Mouse (Mus musculus) midbrain, embryonic 16.5 days (tissue): Measurements from ENCODE around the gene Arhgap22. TPM values are rescaled to one million over a fixed set of nuclear protein-coding genes. Genes with fewer than 3 reads are reported as not detected.
A peak's percentile ranks its signal among the peaks of the same experiment; 100 is the strongest.

Experiments
- ATAC-seq: fragments of 200-750 bp; cut with Nextera tagmentation; 2 replicates; pipeline ENCODE4 v1.8.0; 2017; ENCODE audit warnings: moderate TSS enrichment
- H3K27ac ChIP-seq: fragments of 300-500 bp; sonication (generic); 2 replicates; pipeline ENCODE4 v1.5.1; 2014; ENCODE audit warnings: mild to moderate bottlenecking, low read length, mixed read lengths
- H3K27me3 ChIP-seq: fragments of 300-500 bp; sonication (generic); 2 replicates; pipeline ENCODE4 v1.6.1; 2014; ENCODE audit warnings: low read depth, low read length, mixed read lengths; ENCODE audit not compliant: control insufficient read depth, insufficient read depth
- H3K36me3 ChIP-seq: fragments of 300-500 bp; sonication (generic); 2 replicates; pipeline ENCODE4 v1.6.1; 2014; ENCODE audit warnings: mild to moderate bottlenecking, low read length, moderate library complexity, mixed read lengths; ENCODE audit not compliant: control insufficient read depth, insufficient read depth
- H3K4me1 ChIP-seq: fragments of 300-500 bp; sonication (generic); 2 replicates; pipeline ENCODE4 v1.6.1; 2014; ENCODE audit warnings: mild to moderate bottlenecking, low read length, mixed read lengths; ENCODE audit not compliant: control insufficient read depth, insufficient read depth
- H3K4me2 ChIP-seq: fragments of 300-500 bp; sonication (generic); 2 replicates; pipeline ENCODE4 v1.6.1; 2014; ENCODE audit warnings: mild to moderate bottlenecking, low read length, mixed read lengths
- H3K4me3 ChIP-seq: fragments of 300-500 bp; sonication (generic); 2 replicates; pipeline ENCODE4 v1.5.1; 2014; ENCODE audit warnings: low read depth, mild to moderate bottlenecking, low read length, moderate library complexity, mixed read lengths
- H3K9ac ChIP-seq: fragments of 300-500 bp; sonication (generic); 2 replicates; pipeline ENCODE4 v1.6.1; 2014; ENCODE audit warnings: low read depth, low read length, mixed read lengths
- H3K9me3 ChIP-seq: fragments of 300-500 bp; sonication (generic); replicated peaks from 2 replicates; pipeline ENCODE4 v1.6.1; 2014; ENCODE audit warnings: mild to moderate bottlenecking, low read length, mixed read lengths; ENCODE audit not compliant: control insufficient read depth, poor library complexity, severe bottlenecking
- WGBS: fragments of 180-500 bp; shearing (Covaris S2); extraction: QIAGEN DNeasy Blood & Tissue Kit; methylation state at CpG from one replicate; pipeline ENCODE4 v1.1.7; 2014; 5-methylcytosine and 5-hydroxymethylcytosine counted together
- polyA plus RNA-seq: library from polyadenylated mRNA; unstranded; fragments of >200 nt; fragmentation: Nextera tagmentation; extraction: Ambion mirVana; gene quantifications from 2 replicates; pipeline ENCODE4 v1.2.1, GENCODE M21; 2015

The Arhgap22 gene
- polyA plus RNA-seq, 1 experiment from 2014 or later, result 2.6 TPM

DNA sequence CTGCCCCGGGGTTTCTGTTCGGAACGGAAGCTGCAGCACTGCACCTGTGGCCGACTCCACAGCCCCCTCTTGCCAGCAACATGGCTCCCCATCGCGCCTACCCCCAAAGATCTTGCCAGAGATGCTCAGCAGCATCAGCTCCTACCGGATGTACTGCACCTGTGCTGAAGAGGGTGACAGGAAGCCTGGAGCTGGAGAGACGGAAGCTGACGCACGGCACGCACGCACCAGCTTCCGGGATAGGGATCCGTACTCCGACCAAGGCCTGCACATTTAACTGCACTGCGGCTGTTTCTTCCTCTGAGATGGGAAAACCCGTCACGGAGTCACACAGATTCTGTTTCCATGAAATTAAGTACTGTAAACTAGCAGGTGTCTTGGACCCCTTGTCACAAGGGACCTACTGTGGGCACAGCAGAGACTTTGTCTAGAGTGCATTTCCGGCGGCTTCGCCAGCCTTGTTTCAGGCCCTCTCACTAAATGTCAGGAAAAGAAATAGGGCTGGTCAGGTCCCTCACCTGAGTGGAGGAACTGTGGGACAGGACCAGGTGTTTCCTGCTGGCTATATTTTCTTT, 23.9 kb upstream of the Arhgap22 start:
- 93% methylated on average over 21 of the region's 21 CpGs for WGBS
- Histone ChIP-seq H3K27me3 (no peaks in the 10 kb centered on the region), H3K36me3 (no peaks in the 10 kb centered on the region), H3K9me3 (no peaks in the 10 kb centered on the region), H3K4me2 (no peak overlapping the region), H3K4me1 (no peaks in the 10 kb centered on the region), H3K9ac (no peak overlapping the region), H3K4me3 (no peak overlapping the region), H3K27ac (no peak overlapping the region)
- no peak for ATAC-seq

DNA sequence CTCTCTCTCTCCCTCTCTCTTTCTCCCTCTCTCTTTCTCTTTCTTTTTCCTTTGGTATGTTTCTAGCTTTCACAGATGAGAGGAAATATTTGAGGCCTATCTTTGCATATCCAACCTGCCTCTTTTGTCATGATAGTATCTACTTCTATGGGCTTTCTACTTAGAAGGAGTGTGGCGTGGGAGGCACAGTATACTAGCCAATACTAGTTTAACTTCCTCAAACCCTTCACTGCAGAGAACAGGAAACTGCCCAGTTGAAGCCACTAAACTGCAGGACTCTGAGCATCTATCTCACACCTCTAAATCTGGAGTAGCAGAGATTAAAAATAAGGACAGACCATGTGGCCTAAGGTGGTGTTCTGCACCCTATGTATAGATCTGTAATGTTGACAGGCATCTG, 23.2 kb upstream of the Arhgap22 start:
- no peak overlapping the region for H3K4me3 ChIP-seq
- H3K36me3 ChIP-seq, result no peaks in the 10 kb centered on the region
- no peaks in the 10 kb centered on the region for H3K4me1 ChIP-seq
- ATAC-seq, result no peak
- no peak overlapping the region for H3K9ac ChIP-seq
- no peak overlapping the region for H3K27ac ChIP-seq
- H3K27me3 ChIP-seq, result no peaks in the 10 kb centered on the region
- no peak overlapping the region for H3K4me2 ChIP-seq
- 90% methylated on average over 1 of the region's 1 CpGs for WGBS
- no peaks in the 10 kb centered on the region for H3K9me3 ChIP-seq

DNA sequence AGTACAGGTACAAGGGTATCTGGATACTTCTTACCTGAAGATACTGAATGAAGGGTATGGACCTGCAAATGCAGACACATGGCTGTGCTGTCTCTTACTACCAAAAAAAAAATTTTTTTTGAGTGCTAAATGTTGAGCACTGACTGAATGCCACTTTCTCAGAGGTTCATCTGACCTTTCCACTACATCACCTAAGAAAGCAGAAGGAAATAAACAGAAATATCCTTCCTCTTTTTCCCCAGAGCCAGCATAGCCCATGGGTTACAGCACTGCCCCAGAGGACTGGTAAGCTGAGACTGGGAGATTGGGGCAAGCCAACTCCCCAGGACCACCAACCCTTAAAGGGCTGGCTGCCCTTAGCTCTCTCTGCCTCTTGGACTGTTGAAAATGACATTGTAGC, 20.1 kb upstream of the Arhgap22 start:
- H3K36me3 ChIP-seq, result no peaks in the 10 kb centered on the region
- no peak overlapping the region for H3K4me2 ChIP-seq
- H3K4me1 ChIP-seq, result no peaks in the 10 kb centered on the region
- H3K27me3 ChIP-seq, result no peaks in the 10 kb centered on the region
- no peak for ATAC-seq
- no peak overlapping the region for H3K27ac ChIP-seq
- no peak overlapping the region for H3K9ac ChIP-seq
- no peak overlapping the region for H3K4me3 ChIP-seq
- no peaks in the 10 kb centered on the region for H3K9me3 ChIP-seq

DNA sequence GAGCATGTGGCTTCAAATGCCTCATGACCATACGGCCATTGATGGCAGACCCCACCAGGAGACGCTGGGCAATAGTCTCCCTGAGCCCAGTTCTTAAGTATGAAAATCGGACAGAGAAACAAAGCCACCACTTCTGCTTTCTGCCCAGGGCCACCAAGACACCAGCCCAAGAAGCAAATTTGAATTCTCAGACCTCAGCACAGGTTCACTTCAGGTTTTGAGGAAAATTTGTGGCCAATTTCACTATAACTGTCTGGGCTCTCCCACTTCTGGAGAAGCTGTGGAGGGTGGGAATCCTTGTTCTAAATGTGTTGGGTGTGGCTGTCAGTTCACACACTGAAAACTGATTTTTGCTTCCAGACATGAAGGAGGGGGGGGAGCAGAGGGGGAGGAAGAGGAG, 19.6 kb upstream of the Arhgap22 start:
- no peak overlapping the region for H3K4me3 ChIP-seq
- no peak for ATAC-seq
- no peaks in the 10 kb centered on the region for H3K4me1 ChIP-seq
- no peak overlapping the region for H3K27ac ChIP-seq
- H3K9me3 ChIP-seq, result no peaks in the 10 kb centered on the region
- no peak overlapping the region for H3K9ac ChIP-seq
- 81% methylated on average over 3 of the region's 3 CpGs for WGBS
- H3K27me3 ChIP-seq, result no peaks in the 10 kb centered on the region
- no peak overlapping the region for H3K4me2 ChIP-seq
- no peaks in the 10 kb centered on the region for H3K36me3 ChIP-seq

DNA sequence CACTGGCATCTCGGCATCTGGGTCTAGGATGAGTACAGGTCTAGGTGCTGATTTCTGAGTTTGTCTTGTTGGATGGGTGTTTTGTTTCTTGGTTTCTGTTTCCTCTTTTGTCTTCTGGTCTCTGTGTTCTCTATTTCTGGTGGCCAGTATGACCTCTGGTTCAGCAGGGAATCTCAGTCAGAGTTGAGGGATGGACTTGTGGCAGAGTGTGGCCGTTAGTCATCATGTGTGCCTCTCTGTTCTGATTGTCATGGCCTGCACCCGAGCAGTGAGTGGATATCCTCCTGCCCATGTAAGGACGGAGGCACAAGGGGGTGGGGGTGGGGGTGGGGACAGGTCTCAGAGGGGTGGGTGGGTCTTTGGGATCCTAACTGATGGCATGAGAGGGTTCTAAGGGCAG, 11.7 kb upstream of the Arhgap22 start:
- Histone ChIP-seq H3K9me3 (no peaks in the 10 kb centered on the region), H3K36me3 (no peaks in the 10 kb centered on the region), H3K27me3 (no peaks in the 10 kb centered on the region), H3K4me1 (peaks cover 5% of the 10 kb centered on the region; the same call in 1 of the 2 replicates), H3K4me3 (no peak overlapping the region), H3K9ac (no peak overlapping the region), H3K27ac (no peak overlapping the region), H3K4me2 (no peak overlapping the region)
- 87% methylated on average over 4 of the region's 4 CpGs for WGBS
- no peak for ATAC-seq

DNA sequence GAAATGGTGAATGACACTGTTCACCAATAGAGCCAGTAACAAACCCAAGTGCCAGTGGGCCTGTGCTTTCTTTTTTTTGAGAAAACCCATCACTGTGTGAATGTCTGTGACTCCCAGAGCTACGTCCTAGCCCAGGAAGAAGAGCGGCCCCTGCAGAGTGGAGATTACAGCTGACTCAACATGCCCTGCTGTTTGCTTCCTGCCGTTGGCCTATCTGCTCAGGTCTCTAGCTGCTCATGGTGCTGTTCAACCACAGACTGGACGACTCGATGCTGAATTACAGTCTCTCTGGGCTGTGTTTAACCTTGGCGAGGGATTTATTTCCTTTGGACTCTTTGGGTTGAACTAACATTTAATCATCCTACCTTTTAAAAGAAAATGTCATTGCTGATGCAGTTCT, 10.9 kb upstream of the Arhgap22 start:
- Histone ChIP-seq H3K4me1 (peaks cover 5% of the 10 kb centered on the region; the same call in 1 of the 2 replicates), H3K27ac (no peak overlapping the region), H3K27me3 (no peaks in the 10 kb centered on the region; the same call in 1 of the 2 replicates), H3K36me3 (no peaks in the 10 kb centered on the region), H3K9ac (no peak overlapping the region), H3K4me3 (no peak overlapping the region), H3K9me3 (no peaks in the 10 kb centered on the region), H3K4me2 (no peak overlapping the region)
- WGBS, result 90% methylated on average over 6 of the region's 6 CpGs
- no peak for ATAC-seq

DNA sequence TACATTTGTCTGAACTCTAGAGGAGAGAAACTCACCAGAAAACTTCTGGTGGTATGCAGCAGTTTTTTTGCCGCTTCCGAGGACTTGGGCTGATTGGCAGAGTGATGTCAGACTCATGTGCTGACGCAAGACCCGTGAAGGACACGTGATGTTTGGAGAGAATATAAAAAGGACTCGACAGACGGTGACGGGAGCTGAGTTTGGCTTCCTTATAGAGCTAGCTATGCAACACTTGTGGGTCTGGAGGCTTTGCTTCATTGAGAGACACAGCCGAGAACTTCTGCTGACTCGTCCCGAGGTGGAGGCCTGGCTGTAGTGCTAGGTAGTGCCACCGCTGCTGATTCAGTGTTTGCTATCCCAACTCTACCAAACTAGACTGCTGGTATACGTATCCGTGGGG, 10.0 kb upstream of the Arhgap22 start:
- no peak overlapping the region for H3K4me2 ChIP-seq
- no peak for ATAC-seq
- 94% methylated on average over 14 of the region's 14 CpGs for WGBS
- H3K9me3 ChIP-seq, result no peaks in the 10 kb centered on the region
- H3K4me1 ChIP-seq, result peaks cover 5% of the 10 kb centered on the region; the same call in 1 of the 2 replicates
- H3K36me3 ChIP-seq, result no peaks in the 10 kb centered on the region
- no peak overlapping the region for H3K27ac ChIP-seq
- H3K9ac ChIP-seq, result no peak overlapping the region
- no peak overlapping the region for H3K4me3 ChIP-seq
- H3K27me3 ChIP-seq, result no peaks in the 10 kb centered on the region; the same call in 1 of the 2 replicates

DNA sequence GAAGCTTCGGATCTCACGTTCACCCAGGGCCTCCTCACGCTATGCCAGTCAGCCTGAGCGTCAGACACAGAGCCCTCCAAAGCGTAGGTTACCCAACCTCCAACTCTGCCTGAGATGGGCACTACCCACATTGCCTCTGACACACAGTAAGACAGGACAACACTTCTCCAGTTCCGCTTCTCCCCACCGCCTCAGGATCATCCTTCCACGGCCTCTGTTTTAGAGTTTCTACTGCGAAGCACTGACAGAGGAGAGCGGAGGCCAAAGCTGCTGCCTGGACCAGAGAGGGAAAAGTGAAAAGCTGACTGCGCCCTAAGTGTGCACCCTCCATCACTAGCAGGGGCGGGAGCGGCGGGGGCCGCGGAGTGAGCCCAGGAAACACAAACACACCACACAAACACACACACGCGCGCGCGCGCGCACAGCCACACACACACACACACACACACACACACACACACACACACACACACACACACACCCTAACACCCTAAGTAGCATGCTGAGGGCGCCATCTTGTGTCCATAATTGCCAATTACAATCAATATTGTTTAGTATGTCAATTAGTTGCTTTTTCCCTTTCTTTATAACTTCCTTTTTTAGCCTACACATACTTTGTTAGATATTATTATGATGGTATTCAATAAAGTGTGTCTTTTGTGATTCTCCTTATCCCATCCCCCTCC, 8.4 kb upstream of the Arhgap22 start:
- no peak overlapping the region for H3K9ac ChIP-seq

DNA sequence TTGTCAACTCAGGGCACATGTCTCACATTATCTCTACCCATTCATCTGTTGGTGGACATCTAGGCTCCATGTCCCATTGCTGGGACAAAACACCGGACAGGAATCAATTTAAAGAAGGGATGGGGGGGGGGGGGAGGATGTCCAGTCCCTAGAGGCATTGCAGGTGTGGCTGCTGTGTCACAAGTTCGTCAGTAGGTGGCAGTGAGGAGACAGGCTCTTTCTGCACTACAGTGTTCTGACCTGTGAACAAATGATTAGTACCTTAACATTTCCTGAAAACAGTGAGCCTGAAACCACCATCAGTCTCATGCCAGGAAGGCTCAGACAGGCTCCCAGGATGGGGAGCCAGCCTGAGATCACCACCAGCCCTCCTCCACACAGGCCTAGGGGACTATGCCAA, 6.8 kb upstream of the Arhgap22 start:
- 19% methylated on average over 2 of the region's 2 CpGs for WGBS
- H3K4me3 ChIP-seq, result no peak overlapping the region
- peaks cover 5% of the 10 kb centered on the region; the same call in 1 of the 2 replicates for H3K4me1 ChIP-seq
- H3K36me3 ChIP-seq, result no peaks in the 10 kb centered on the region
- H3K9ac ChIP-seq, result no peak overlapping the region
- no peak overlapping the region for H3K27ac ChIP-seq
- ATAC-seq, result 0 out of 2 replicates have a peak, but pooled peaks have one; percentile 30
- no peaks in the 10 kb centered on the region for H3K9me3 ChIP-seq
- no peaks in the 10 kb centered on the region; the same call in 1 of the 2 replicates for H3K27me3 ChIP-seq
- no peak overlapping the region for H3K4me2 ChIP-seq

More for the DNA sequence above, 8.4 kb upstream of the Arhgap22 start:
- H3K36me3 ChIP-seq, result no peaks in the 10 kb centered on the region
- peaks cover 5% of the 10 kb centered on the region; the same call in 1 of the 2 replicates for H3K4me1 ChIP-seq
- peak; percentile 55; the same call in 1 of the 2 replicates for ATAC-seq
- no peaks in the 10 kb centered on the region; the same call in 1 of the 2 replicates for H3K27me3 ChIP-seq
- H3K9me3 ChIP-seq, result no peaks in the 10 kb centered on the region
- 28% methylated on average over 24 of the region's 24 CpGs for WGBS
- peak overlapping the region; percentile 33 for H3K4me3 ChIP-seq
- H3K27ac ChIP-seq, result no peak overlapping the region
- peak overlapping the region; percentile 55 for H3K4me2 ChIP-seq
